Mouse (Mus musculus): ENCODE data around the gene Rbp7.

Gene Rbp7

DNA sequence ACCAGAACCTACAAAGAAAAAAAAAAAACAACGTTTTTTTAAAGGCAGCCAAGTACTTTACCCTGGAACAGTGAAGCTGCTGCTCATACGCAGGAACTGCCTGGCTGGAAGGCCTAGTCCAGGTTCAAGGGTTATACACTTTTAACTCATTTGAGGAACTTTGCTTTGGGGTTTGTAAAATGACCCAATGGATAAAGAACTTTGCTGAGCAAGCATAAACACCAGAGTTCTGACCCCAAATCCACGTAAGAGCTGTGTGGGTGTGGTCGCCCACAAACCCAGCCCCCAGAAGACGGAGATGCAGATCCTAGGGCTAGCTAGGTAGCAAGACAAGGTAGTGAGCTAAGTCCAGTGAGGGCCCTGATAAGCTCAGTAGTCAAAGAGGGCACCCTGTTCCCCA is 47.3 kb downstream of the Rbp7 start:
- DNase-seq (ENCODE audit: low spot score), result no peak

DNA sequence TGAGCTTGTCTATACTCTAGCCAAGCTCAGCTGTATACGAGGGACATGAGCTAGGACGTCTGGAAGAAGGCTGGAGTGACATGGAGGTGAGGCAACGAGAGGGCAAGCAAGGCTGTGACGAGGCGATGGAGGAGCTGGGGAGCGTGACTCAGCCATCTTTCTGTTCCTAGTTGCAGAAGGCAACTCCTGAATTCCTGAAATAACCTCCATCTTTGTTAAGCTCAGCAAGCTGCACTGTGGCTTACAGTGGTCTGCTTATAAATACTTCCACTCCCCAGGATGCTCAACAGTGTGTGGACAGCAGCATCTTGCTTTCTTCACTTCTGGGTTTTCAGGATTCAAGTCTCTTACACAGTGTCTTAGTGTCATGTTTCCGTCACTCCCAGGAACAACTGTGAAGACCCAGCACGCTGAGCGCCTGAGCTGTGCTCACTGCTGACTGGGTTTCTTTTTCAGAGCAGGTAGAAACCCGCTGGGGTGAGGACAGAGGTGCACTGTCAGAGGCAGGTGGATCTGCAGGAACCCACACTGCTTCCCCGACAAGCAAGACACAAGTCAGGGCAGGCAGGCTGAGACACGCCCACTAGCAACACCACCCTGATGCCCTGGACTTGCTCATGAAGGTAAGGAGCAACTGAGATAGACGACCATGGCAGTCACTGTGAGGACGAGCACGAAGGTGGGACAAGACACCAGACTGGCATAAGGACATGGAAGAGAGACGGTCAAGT is 48.9 kb downstream of the Rbp7 start:
- no peak for DNase-seq (ENCODE audit: low spot score)

DNA sequence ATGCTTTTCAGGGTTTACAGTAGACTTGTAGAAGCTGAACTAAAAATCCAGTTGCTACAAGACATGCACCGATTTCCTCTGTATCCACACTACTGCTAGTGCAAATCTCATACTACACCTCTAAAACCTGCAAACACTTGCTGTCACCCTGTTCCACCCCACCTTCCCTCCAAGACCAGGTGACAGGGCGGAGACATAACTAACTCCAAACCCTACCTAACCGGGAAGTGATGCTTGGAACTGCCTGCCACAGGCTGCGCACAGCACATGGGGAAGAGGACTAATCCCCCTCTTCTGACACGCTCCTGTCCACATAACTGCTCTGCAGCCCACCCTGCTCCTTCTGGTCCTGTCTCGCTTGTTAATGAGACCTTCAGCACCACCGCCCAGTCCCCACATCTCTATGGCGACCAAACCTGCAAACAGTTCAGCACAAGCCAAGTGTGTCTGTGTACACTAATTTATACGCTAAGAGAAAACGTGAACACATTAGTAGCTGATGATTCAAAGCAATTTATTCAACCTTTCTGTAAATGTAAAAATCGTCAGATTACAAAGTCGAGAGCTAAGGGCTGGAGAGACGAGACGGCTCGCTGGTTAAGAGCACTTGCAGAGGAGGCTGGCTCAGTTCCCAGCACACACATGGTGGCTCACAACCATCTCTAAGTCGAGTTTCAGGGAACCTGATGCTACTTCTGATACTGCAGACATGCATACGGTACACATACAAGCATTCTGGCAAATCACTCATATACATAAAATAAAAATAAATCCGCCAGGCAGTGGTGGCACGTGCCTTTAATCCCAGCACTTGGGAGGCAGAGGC is 49.9 kb downstream of the Rbp7 start:
- DNase-seq (ENCODE audit: low spot score), result no peak

DNA sequence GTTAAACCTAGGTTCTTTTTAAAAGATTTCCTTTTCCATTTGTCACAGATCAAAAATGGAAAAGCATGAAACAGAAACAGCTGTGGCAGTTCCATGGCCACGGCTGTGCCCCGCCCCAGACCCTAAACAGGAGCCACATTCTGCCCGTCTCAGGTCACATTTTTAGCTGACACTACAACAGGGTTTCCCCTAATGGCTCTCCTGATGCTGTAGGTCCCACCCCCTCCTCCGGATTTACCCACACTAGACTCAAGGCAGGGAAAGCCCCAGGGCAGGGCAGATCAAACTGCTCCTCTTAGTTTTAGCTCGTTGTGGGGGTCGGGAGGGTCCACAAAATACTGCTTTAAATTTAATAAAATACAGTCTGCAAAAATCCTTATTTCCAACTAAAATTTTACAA is 51.7 kb downstream of the Rbp7 start:
- no peak for DNase-seq (ENCODE audit: low spot score)

DNA sequence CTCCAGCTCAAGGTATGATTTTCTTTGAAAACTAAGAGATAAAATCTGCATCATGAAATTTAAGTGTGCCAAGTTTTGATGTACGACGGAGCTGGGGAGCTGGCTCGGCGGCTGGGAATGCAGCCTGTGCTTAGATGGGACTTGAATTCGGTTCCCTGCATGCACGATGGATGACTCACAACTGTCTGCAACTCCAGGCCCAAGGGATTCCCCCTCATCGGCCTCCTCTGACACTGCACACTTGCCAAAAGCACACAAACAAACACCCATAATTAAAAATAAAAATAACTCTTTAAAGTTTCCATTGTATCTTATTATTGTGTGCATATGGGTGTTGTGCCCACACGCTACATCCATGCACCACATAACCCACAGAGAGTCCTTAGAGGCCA is 53.2 kb downstream of the Rbp7 start:
- no peak for DNase-seq (ENCODE audit: low spot score)

DNA sequence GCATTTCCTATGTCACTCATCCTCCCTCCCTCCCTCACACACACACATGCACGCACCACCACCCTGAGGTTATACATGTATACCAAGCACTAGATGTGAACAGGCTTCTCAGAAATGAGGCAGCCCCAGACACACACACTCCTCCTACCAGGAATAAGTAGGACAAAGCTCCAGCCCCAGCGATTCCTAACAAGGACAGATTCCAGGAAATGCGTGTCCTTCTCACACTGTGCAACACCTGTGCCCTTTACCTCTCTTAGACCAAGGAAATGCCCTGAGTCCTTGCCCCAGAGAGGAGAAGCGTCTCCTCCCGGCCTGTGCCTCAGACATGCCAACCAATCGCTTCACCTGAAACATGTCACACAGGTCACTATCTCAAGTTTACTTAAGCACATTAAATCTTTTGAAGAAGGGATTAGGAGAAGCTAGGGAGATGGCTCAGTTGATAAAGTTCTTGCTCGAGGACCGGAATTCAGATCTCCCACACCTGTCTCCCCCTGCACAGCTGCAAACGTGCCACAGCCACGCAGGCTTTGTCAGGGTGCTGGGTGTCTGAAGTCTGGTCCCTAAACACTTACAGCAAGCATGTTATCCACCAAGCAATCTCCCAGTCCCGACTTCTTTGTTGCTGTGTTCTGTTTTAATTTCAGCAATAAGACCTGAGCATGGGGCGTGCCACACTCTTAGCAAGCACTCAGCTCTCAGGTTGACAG is 53.7 kb downstream of the Rbp7 start:
- no peak for DNase-seq (ENCODE audit: low spot score)

All from ovary, postnatal 14 days (tissue).